Mouse (Mus musculus) kidney, embryonic 16.5 days (tissue): Measurements from ENCODE around the gene Smg9. TPM values are rescaled to one million over a fixed set of nuclear protein-coding genes. Genes with fewer than 3 reads are reported as not detected.

ENCODE experiments used
- ATAC-seq: fragments of 200-750 bp; cut with Nextera tagmentation; 2 replicates; pipeline ENCODE4 v1.8.0; 2017; ENCODE audit warnings: moderate TSS enrichment; ENCODE audit not compliant: low FRiP score, low TSS enrichment
- H3K27ac ChIP-seq: fragments of 300-500 bp; sonication (generic); 2 replicates; pipeline ENCODE4 v1.5.1; 2014; ENCODE audit warnings: low read length
- H3K27me3 ChIP-seq: fragments of 300-500 bp; sonication (generic); 2 replicates; pipeline ENCODE4 v1.6.1; 2014; ENCODE audit warnings: low read length, control low read depth, mixed read lengths; ENCODE audit not compliant: insufficient read depth
- H3K36me3 ChIP-seq: fragments of 300-500 bp; sonication (generic); 2 replicates; pipeline ENCODE4 v1.6.1; 2014; ENCODE audit warnings: low read length, control low read depth, mixed read lengths; ENCODE audit not compliant: insufficient read depth
- H3K4me1 ChIP-seq: fragments of 300-500 bp; sonication (generic); 2 replicates; pipeline ENCODE4 v1.6.1; 2014; ENCODE audit warnings: low read length, control low read depth, mixed read lengths; ENCODE audit not compliant: insufficient read depth
- H3K4me2 ChIP-seq: fragments of 300-500 bp; sonication (generic); replicated peaks from 2 replicates; pipeline ENCODE4 v1.6.1; 2014; ENCODE audit warnings: low read depth, low read length
- H3K4me3 ChIP-seq: fragments of 300-500 bp; sonication (generic); 2 replicates; pipeline ENCODE4 v1.5.1; 2014; ENCODE audit warnings: mild to moderate bottlenecking, low read length
- H3K9ac ChIP-seq: fragments of 300-500 bp; sonication (generic); replicated peaks from 2 replicates; pipeline ENCODE4 v1.6.1; 2014; ENCODE audit warnings: low read length
- H3K9me3 ChIP-seq: fragments of 300-500 bp; sonication (generic); 2 replicates; pipeline ENCODE4 v1.6.1; 2016; ENCODE audit warnings: low read length, control low read depth
- WGBS: fragments of 180-500 bp; shearing (Covaris S2); extraction: QIAGEN DNeasy Blood & Tissue Kit; methylation state at CpG from one replicate; pipeline ENCODE4 v1.1.7; 2014; 5-methylcytosine and 5-hydroxymethylcytosine counted together
- polyA plus RNA-seq: library from polyadenylated mRNA; unstranded; fragments of >200 nt; fragmentation: Nextera tagmentation; extraction: Ambion mirVana; gene quantifications from 2 replicates; pipeline ENCODE4 v1.2.1, GENCODE M21; 2015

Smg9 gene
- polyA plus RNA-seq, 1 experiment from 2014 or later: 28.3 TPM

DNA sequence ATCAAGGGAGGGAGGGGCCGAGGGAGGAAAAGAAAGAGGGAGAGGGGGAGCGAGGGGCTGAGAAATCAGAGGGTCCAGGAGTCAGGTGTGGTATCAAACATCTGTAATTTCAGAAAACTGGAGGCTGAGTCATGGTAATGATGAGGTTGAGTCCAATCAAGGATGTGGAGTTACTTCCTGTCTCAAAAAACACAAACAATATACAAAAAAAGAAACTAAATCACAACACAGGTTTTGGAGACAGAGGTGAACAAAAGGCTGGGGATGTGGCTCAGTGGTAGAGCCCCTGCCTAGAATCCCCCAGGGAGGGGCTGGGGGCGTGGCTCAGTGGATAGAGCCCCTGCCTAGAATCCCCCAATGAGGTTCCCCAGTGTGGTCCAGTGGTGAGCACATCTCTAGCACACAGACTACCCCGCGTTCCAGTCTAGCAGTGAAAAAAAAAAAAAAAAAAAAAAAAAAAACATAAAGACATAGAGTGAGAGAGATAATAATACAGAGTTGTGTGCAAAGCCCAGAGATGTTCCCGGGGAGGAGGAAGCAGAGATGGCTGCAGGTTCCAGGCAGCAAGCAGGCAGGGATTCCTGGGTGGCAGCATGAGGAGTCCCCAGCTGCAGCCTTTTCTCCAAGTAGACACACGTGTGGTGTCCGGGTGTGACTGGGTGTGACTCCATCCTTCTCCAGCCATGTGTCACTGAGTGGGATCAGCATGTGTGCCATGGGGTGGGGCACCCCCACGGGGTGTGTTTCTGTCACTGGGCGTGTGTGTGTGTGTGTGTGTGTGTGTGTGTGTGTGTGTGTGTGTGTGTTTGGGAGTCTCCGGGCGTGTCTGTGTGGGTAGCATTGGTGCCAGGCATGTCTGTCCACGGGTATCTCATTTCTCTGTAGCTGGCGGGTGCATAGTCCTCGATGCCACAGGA is 32.4 kb upstream of the Smg9 start:
- H3K4me3 ChIP-seq: no peak overlapping the region
- no peaks in the 10 kb centered on the region for H3K36me3 ChIP-seq
- no peaks in the 10 kb centered on the region for H3K27me3 ChIP-seq
- H3K9ac ChIP-seq: no peak overlapping the region
- 71% methylated on average over 15 of the region's 15 CpGs for WGBS
- H3K4me1 ChIP-seq: 0 out of 2 replicates have a peak, but pooled peaks cover 4% of the 10 kb centered on the region
- H3K27ac ChIP-seq: no peak overlapping the region
- H3K4me2 ChIP-seq: no peak overlapping the region
- ATAC-seq: no peak
- H3K9me3 ChIP-seq: no peaks in the 10 kb centered on the region

DNA sequence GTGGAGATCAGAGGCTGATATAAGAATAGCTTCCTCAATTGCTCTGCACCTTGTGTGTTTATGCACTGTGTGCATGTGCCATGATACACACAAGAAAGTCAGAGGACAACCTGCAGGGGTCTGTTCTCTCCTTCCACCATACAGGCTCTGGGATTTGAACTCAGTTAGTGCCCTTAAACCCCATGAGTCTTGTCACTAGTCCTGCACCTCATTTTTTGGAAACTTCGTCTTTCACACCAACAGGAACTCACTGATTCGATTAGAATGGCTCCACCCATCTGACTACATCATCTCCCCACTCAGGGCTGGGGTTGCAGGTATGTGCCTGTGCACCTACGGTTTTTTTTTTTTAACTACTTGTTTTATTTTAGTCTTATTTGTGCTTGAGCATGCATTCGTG is 31.2 kb upstream of the Smg9 start:
- WGBS: 65% methylated on average over 4 of the region's 4 CpGs
- Histone ChIP-seq H3K4me3 (no peak overlapping the region), H3K27ac (no peak overlapping the region)

GRCm38 (mm10) chr7:24368946-24369345 is 30.5 kb upstream of the Smg9 start:
- Histone ChIP-seq H3K36me3 (no peaks in the 10 kb centered on the region), H3K27me3 (no peaks in the 10 kb centered on the region), H3K9me3 (no peaks in the 10 kb centered on the region), H3K4me2 (no peak overlapping the region), H3K9ac (no peak overlapping the region), H3K4me1 (peaks cover 16% of the 10 kb centered on the region; the same call in 1 of the 2 replicates), H3K4me3 (no peak overlapping the region), H3K27ac (no peak overlapping the region)
- ATAC-seq: no peak
- WGBS: 87% methylated on average over 7 of the region's 7 CpGs

More for the DNA sequence above, 31.2 kb upstream of the Smg9 start:
- H3K9ac ChIP-seq: no peak overlapping the region
- H3K4me2 ChIP-seq: no peak overlapping the region
- no peaks in the 10 kb centered on the region for H3K9me3 ChIP-seq
- ATAC-seq: no peak
- no peaks in the 10 kb centered on the region for H3K27me3 ChIP-seq
- H3K36me3 ChIP-seq: no peaks in the 10 kb centered on the region
- peaks cover 11% of the 10 kb centered on the region; the same call in 1 of the 2 replicates for H3K4me1 ChIP-seq

DNA sequence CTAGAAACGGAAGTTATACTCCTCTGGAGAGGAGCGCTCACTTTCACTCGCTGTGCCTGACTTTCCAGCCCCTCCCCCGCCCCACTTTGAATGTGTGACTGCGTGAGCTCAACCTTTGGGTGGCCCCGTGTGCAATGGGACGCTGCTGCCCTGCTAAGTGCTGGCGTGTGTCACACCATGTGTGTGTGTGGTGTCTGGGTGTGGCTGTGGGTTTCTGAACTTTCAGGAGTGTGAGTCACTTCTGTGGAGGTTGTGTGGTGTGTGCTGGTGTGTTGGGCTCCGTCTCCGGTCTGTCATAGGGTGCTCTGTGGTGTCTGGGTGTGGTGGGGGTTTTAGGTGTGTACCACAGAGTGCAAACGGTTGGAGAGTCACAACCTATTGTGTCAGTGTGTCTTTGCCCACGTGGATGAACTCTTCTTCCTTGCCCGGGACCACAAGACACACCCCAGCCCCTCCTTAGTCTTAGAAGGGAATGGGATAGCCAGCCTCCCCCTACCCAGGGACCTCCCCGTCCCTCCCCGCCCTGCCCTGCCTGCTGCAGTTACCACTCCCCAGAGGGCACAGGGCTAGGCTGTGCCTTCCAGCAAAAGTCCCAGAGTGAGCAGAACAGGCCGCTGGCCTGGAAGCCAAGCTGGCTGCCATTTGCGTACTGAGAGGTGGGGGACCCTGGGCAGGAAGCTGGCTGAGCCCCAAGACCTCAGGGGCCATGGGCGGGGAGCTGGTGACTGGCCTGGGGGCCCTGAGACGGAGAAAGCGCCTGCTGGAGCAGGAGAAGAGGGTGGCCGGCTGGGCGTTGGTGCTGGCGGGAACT is 29.5 kb upstream of the Smg9 start, which contains the start of gene Kcnn4:
Gene Kcnn4 (plus strand): TSS at position 533 of the 811 bp plus-strand sequence.
- Histone ChIP-seq H3K27me3 (no peaks in the 10 kb centered on the region), H3K4me1 (peaks cover 16% of the 10 kb centered on the region; the same call in 1 of the 2 replicates), H3K9me3 (no peaks in the 10 kb centered on the region), H3K4me3 (no peak within 1 kb of the TSS), H3K27ac (no peak within 1 kb of the TSS), H3K9ac (peak within 1 kb of the TSS; percentile 31; the same call in 1 of the 2 replicates), H3K4me2 (peak within 1 kb of the TSS; percentile 18; the same call in 1 of the 2 replicates), H3K36me3 (no peaks in the 10 kb centered on the region)
- 34% methylated on average over 22 of the region's 23 CpGs for WGBS
- ATAC-seq: peak; percentile 46; the same call in 1 of the 2 replicates

GRCm38 (mm10) chr7:24371012-24371808 is 28.2 kb upstream of the Smg9 start:
- Histone ChIP-seq H3K27ac (no peak overlapping the region), H3K4me3 (no peak overlapping the region)
- WGBS: 83% methylated on average over 6 of the region's 7 CpGs

GRCm38 (mm10) chr7:24371809-24372145 is 27.6 kb upstream of the Smg9 start:
- no peaks in the 10 kb centered on the region for H3K36me3 ChIP-seq
- no peak overlapping the region for H3K27ac ChIP-seq
- H3K27me3 ChIP-seq: no peaks in the 10 kb centered on the region
- no peak for ATAC-seq
- H3K4me1 ChIP-seq: peaks cover 17% of the 10 kb centered on the region; the same call in 1 of the 2 replicates
- H3K9me3 ChIP-seq: no peaks in the 10 kb centered on the region
- H3K4me3 ChIP-seq: no peak overlapping the region
- H3K4me2 ChIP-seq: no peak overlapping the region
- H3K9ac ChIP-seq: no peak overlapping the region
- WGBS: 62% methylated on average over 3 of the region's 3 CpGs

More at GRCm38 (mm10) chr7:24371012-24371808, 28.2 kb upstream of the Smg9 start:
- no peaks in the 10 kb centered on the region for H3K27me3 ChIP-seq
- H3K36me3 ChIP-seq: no peaks in the 10 kb centered on the region
- H3K9me3 ChIP-seq: no peaks in the 10 kb centered on the region
- no peak; the same call in 1 of the 2 replicates for ATAC-seq
- H3K4me2 ChIP-seq: no peak overlapping the region
- peak overlapping the region; percentile 24; the same call in 1 of the 2 replicates for H3K9ac ChIP-seq
- peaks cover 16% of the 10 kb centered on the region; the same call in 1 of the 2 replicates for H3K4me1 ChIP-seq

GRCm38 (mm10) chr7:24372300-24372699 is 27.1 kb upstream of the Smg9 start:
- H3K4me3 ChIP-seq: no peak overlapping the region
- ATAC-seq: no peak
- H3K27ac ChIP-seq: 0 out of 2 replicates have a peak overlapping the region, but pooled peaks have one; percentile 51

GRCm38 (mm10) chr7:24372786-24373185 is 26.6 kb upstream of the Smg9 start:
- Histone ChIP-seq H3K27ac (peak overlapping the region; percentile 51; the same call in 1 of the 2 replicates), H3K36me3 (no peaks in the 10 kb centered on the region), H3K9ac (no peak overlapping the region), H3K4me1 (peaks cover 25% of the 10 kb centered on the region), H3K4me3 (no peak overlapping the region), H3K9me3 (no peaks in the 10 kb centered on the region), H3K4me2 (no peak overlapping the region), H3K27me3 (no peaks in the 10 kb centered on the region)
- 77% methylated on average over 3 of the region's 4 CpGs for WGBS
- no peak for ATAC-seq

More at GRCm38 (mm10) chr7:24372300-24372699, 27.1 kb upstream of the Smg9 start:
- Histone ChIP-seq H3K36me3 (no peaks in the 10 kb centered on the region), H3K9ac (no peak overlapping the region), H3K4me2 (no peak overlapping the region), H3K27me3 (no peaks in the 10 kb centered on the region), H3K9me3 (no peaks in the 10 kb centered on the region), H3K4me1 (peaks cover 22% of the 10 kb centered on the region)
- WGBS: 59% methylated on average over 11 of the region's 11 CpGs
